17 mouse cellular contexts compared by ENCODE assay signal in the genomic region with DNA sequence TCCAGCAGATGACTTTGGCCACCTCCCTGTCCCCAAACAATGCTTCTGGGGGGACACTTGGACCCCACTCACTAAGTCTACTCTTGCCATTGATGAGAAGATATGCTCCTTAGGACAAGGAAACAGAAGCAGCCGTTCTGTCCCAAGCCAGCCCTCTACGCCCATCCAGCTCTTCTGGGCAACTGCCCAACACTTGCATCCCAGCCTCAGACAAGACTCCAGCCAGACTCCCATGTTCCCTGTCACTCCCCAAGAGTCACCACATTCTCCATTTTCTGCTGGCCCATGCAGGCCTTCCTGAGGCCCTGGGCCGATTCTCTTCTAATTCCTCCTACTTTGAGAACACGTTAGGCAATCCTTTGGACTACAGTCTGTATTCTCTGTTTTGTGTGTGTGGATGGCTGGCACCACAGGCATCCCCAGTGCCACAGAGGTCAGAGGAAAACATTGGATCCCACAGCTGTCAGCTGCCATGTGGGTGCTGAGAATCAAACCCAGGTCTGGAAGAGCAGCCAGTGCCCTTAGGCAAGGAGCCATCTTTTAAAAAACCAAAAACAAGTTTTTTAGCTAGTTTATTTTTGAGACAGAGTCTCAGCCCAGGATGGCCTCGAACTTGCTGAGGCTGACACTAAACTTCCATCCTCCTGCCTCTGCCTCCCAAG. TPM values are rescaled to one million over a fixed set of nuclear protein-coding genes. Genes with fewer than 3 reads are reported as not detected.
DNase-seq lines count a peak whose midpoint lies in the region; ATAC-seq and TF ChIP-seq lines count a peak whose summit lies in the region.
"Had no signal": no experiment of that assay in that cellular context is flagged by ENCODE, and none has a peak within 500 bp of the region (broad histone marks: within the 10 kb centered on the region; RNA-seq: fewer than 3 reads in every experiment).

No protein-coding gene starts in this region.

- no peaks in the 10 kb centered on the region for H3K36me3 ChIP-seq in lung, postnatal 0 days (ENCODE audit: insufficient read depth, low read length)
- peaks cover 3% of the 10 kb centered on the region; the same call in 1 of the 2 replicates for H3K36me3 ChIP-seq in heart, embryonic 14.5 days (ENCODE audit: control insufficient read depth, insufficient read depth, low read length)
- no peaks in the 10 kb centered on the region for H3K36me3 ChIP-seq in neural tube, embryonic 15.5 days

- TF ChIP-seq CTCF in gastrocnemius, adult 2 months (IDR thresholded peaks at IDR 0.05) = no peak
- no peak for TF ChIP-seq CTCF in lung, postnatal 0 days (IDR thresholded peaks at IDR 0.05)

- intact Hi-C loops in gastrocnemius, adult 2 months (cut with DNase I) = no loop called here

- 74% methylated on average over 5 of the region's 5 CpGs for WGBS in lung, postnatal 0 days
- 77% methylated on average over 5 of the region's 5 CpGs for WGBS in heart, embryonic 14.5 days
- WGBS in neural tube, embryonic 15.5 days = 85% methylated on average over 5 of the region's 5 CpGs

- peak; percentile 64 for DNase-seq in gastrocnemius, adult 2 months
- DNase-seq in gastrocnemius, postnatal 10 days = no peak
- DNase-seq in lung, postnatal 10 days = peak; percentile 71
- no peak for DNase-seq in lung, postnatal 0 days (ENCODE audit: low spot score)
- no peak for DNase-seq in kidney, adult 18-20 months
- no peak for DNase-seq in spleen, postnatal 10 days (ENCODE audit: low spot score in 2 of 2)
- DNase-seq: adrenal gland, postnatal 14 days; cerebellum, adult 11 months; embryo, embryonic 11 days; kidney, adult 11 months; left cerebral cortex, postnatal 4 days; midbrain, embryonic 14.5 days had no signal

- no peaks in the 10 kb centered on the region for H3K27me3 ChIP-seq in lung, postnatal 0 days (replicated peaks; ENCODE audit: insufficient read depth, low read length)
- no peaks in the 10 kb centered on the region for H3K27me3 ChIP-seq in heart, embryonic 14.5 days (ENCODE audit: control insufficient read depth, insufficient read depth, low read length)
- H3K27me3 ChIP-seq in neural tube, embryonic 15.5 days (replicated peaks) = no peaks in the 10 kb centered on the region
- H3K27me3 ChIP-seq: Patski had no signal

- H3K27ac ChIP-seq in gastrocnemius, adult 2 months = peak overlapping the region; percentile 83
- no peak overlapping the region for H3K27ac ChIP-seq in lung, postnatal 0 days (ENCODE audit: low read length)
- H3K27ac ChIP-seq in heart, embryonic 14.5 days (replicated peaks in 1 of 2; ENCODE audit: control insufficient read depth in 1 of 2, insufficient read depth in 1 of 2, low read depth in 2 of 2, low read length in 2 of 2) = peak overlapping the region; percentile 89 to 91
- H3K27ac ChIP-seq in neural tube, embryonic 15.5 days (replicated peaks) = peak overlapping the region; percentile 66
- H3K27ac ChIP-seq: layer of hippocampus, adult 2 months had no signal

- H3K4me3 ChIP-seq in gastrocnemius, adult 2 months = no peak overlapping the region
- no peak overlapping the region for H3K4me3 ChIP-seq in lung, postnatal 0 days (ENCODE audit: low read depth, low read length)
- no peak overlapping the region for H3K4me3 ChIP-seq in heart, embryonic 14.5 days (ENCODE audit: control insufficient read depth in 1 of 2, insufficient read depth in 1 of 2, low read depth in 1 of 2, low read length in 2 of 2)
- no peak overlapping the region for H3K4me3 ChIP-seq in neural tube, embryonic 15.5 days (replicated peaks)
- H3K4me3 ChIP-seq: layer of hippocampus, adult 2 months had no signal

- ATAC-seq in lung, postnatal 0 days = no peak
- ATAC-seq in heart, embryonic 14.5 days (ENCODE audit: insufficient number of reproducible peaks, insufficient read depth, low FRiP score, low read depth) = no peak
- no peak for ATAC-seq in neural tube, embryonic 15.5 days (ENCODE audit: low FRiP score)
- ATAC-seq: Patski had no signal

- no peaks in the 10 kb centered on the region for H3K9me3 ChIP-seq in lung, postnatal 0 days (ENCODE audit: low read length)
- H3K9me3 ChIP-seq in heart, embryonic 14.5 days (ENCODE audit: control insufficient read depth, low read length) = no peaks in the 10 kb centered on the region
- no peaks in the 10 kb centered on the region for H3K9me3 ChIP-seq in neural tube, embryonic 15.5 days (replicated peaks)

- no peak overlapping the region for H3K4me2 ChIP-seq in lung, postnatal 0 days (replicated peaks; ENCODE audit: low read depth, low read length)
- no peak overlapping the region for H3K4me2 ChIP-seq in heart, embryonic 14.5 days (ENCODE audit: low read length)
- no peak overlapping the region for H3K4me2 ChIP-seq in neural tube, embryonic 15.5 days

- no peak for TF ChIP-seq EP300 in lung, postnatal 0 days (IDR thresholded peaks at IDR 0.05)

- H3K9ac ChIP-seq in lung, postnatal 0 days (replicated peaks; ENCODE audit: low read depth) = no peak overlapping the region
- H3K9ac ChIP-seq in heart, embryonic 14.5 days (ENCODE audit: low read length) = no peak overlapping the region
- H3K9ac ChIP-seq in neural tube, embryonic 15.5 days (replicated peaks) = no peak overlapping the region

- no peaks in the 10 kb centered on the region; the same call in 1 of the 2 replicates for H3K4me1 ChIP-seq in lung, postnatal 0 days (ENCODE audit: insufficient read depth, low read depth, low read length)
- peaks cover 37 to 50% of the 10 kb centered on the region in 2 experiments for H3K4me1 ChIP-seq in heart, embryonic 14.5 days (ENCODE audit: control insufficient read depth in 2 of 2, insufficient read depth in 2 of 2, low read length in 2 of 2)
- H3K4me1 ChIP-seq in neural tube, embryonic 15.5 days = peaks cover 50% of the 10 kb centered on the region

RNA-seq across cellular contexts. Expression of gene Mxra7, which starts 7.8 kb away (rescaled TPM):
- 10 to 100 TPM in 1 of 2 experiments, 1 to 10 TPM in 1; 6.7 to 12.7 TPM for total RNA-seq in gastrocnemius, adult 2 months (2021)
- total RNA-seq in gastrocnemius, postnatal 10 days (2021) = 10 to 100 TPM; 39.7 to 50.1 TPM
- polyA plus RNA-seq in lung, postnatal 0 days (2015; fragmentation: Nextera tagmentation; extraction: Ambion mirVana) = 34.6 and 38.7 TPM in 2 replicates
- polyA plus RNA-seq in heart, embryonic 14.5 days (2014; fragmentation: Nextera tagmentation; extraction: Ambion mirVana) = 15.0 and 16.7 TPM in 2 replicates
- 38.2 and 43.2 TPM in 2 replicates for polyA plus RNA-seq in neural tube, embryonic 15.5 days (2015; fragmentation: Nextera tagmentation; extraction: Ambion mirVana)
- total RNA-seq: neutrophil, adult 5-6 weeks had no signal

RNA-seq across cellular contexts. Expression of gene Mettl23, which starts 23.0 kb away (rescaled TPM):
- 10 to 100 TPM; 35.4 to 42.9 TPM for total RNA-seq in gastrocnemius, adult 2 months (2021)
- 10 to 100 TPM; 28.4 to 32.5 TPM for total RNA-seq in gastrocnemius, postnatal 10 days (2021)
- polyA plus RNA-seq in lung, postnatal 0 days (2015; fragmentation: Nextera tagmentation; extraction: Ambion mirVana) = 62.3 and 65.2 TPM in 2 replicates
- polyA plus RNA-seq in heart, embryonic 14.5 days (2014; fragmentation: Nextera tagmentation; extraction: Ambion mirVana) = 70.9 and 79.2 TPM in 2 replicates
- 64.7 and 66.7 TPM in 2 replicates for polyA plus RNA-seq in neural tube, embryonic 15.5 days (2015; fragmentation: Nextera tagmentation; extraction: Ambion mirVana)

RNA-seq across cellular contexts. Expression of gene Jmjd6, which starts 23.2 kb away (rescaled TPM):
- total RNA-seq in gastrocnemius, adult 2 months (2021) = 10 to 100 TPM; 21.7 to 30.4 TPM
- 10 to 100 TPM; 23.9 to 26.4 TPM for total RNA-seq in gastrocnemius, postnatal 10 days (2021)
- 37.0 and 37.8 TPM in 2 replicates for polyA plus RNA-seq in lung, postnatal 0 days (2015; fragmentation: Nextera tagmentation; extraction: Ambion mirVana)
- 59.0 and 63.7 TPM in 2 replicates for polyA plus RNA-seq in heart, embryonic 14.5 days (2014; fragmentation: Nextera tagmentation; extraction: Ambion mirVana)
- polyA plus RNA-seq in neural tube, embryonic 15.5 days (2015; fragmentation: Nextera tagmentation; extraction: Ambion mirVana) = 63.2 and 68.6 TPM in 2 replicates

RNA-seq across cellular contexts. Expression of gene Mfsd11, which starts 32.2 kb away (rescaled TPM):
- total RNA-seq in gastrocnemius, adult 2 months (2021) = 10 to 100 TPM; 21.5 to 23.9 TPM
- 10 to 100 TPM; 29.9 to 31.3 TPM for total RNA-seq in gastrocnemius, postnatal 10 days (2021)
- polyA plus RNA-seq in lung, postnatal 0 days (2015; fragmentation: Nextera tagmentation; extraction: Ambion mirVana) = 37.9 and 44.7 TPM in 2 replicates
- 31.9 and 39.7 TPM in 2 replicates for polyA plus RNA-seq in heart, embryonic 14.5 days (2014; fragmentation: Nextera tagmentation; extraction: Ambion mirVana)
- 43.5 and 51.6 TPM in 2 replicates for polyA plus RNA-seq in neural tube, embryonic 15.5 days (2015; fragmentation: Nextera tagmentation; extraction: Ambion mirVana)

RNA-seq across cellular contexts. Expression of gene Srsf2, which starts 32.8 kb away (rescaled TPM):
- 10 to 100 TPM; 81.8 to 84.8 TPM for total RNA-seq in gastrocnemius, adult 2 months (2021)
- total RNA-seq in gastrocnemius, postnatal 10 days (2021) = 100 to 1,000 TPM; 123 to 146 TPM
- polyA plus RNA-seq in lung, postnatal 0 days (2015; fragmentation: Nextera tagmentation; extraction: Ambion mirVana) = 419 and 421 TPM in 2 replicates
- 566 and 569 TPM in 2 replicates for polyA plus RNA-seq in heart, embryonic 14.5 days (2014; fragmentation: Nextera tagmentation; extraction: Ambion mirVana)
- polyA plus RNA-seq in neural tube, embryonic 15.5 days (2015; fragmentation: Nextera tagmentation; extraction: Ambion mirVana) = 514 and 555 TPM in 2 replicates

Comparison
In these comparisons a context has a peak if more than half of its experiments do, and no peak if none do; other contexts are left out.
1. DNase-seq: peak in gastrocnemius, adult 2 months (single experiment) and lung, postnatal 10 days (single experiment); none in gastrocnemius, postnatal 10 days (single experiment), lung, postnatal 0 days (single experiment), kidney, adult 18-20 months (single experiment) and spleen, postnatal 10 days (0 of 2).